Mouse (Mus musculus) lung, postnatal 0 days (tissue): Measurements from ENCODE around the gene Abhd12b. TPM values are rescaled to one million over a fixed set of nuclear protein-coding genes. Genes with fewer than 3 reads are reported as not detected.
A peak's percentile ranks its signal among the peaks of the same experiment; 100 is the strongest.
"Not testable (repeated sequence)": the region's sequence is repeated elsewhere in the genome, so short reads cannot be mapped to it uniquely, and the experiment has no call there.

Source experiments
- ATAC-seq: fragments of 200-750 bp; cut with Nextera tagmentation; 2 replicates; pipeline ENCODE4 v1.8.0; 2017; ENCODE audit warnings: moderate library complexity
- DNase-seq: peaks from one replicate; pipeline ENCODE4 v3.0.0-alpha.2; 2016; ENCODE audit warnings: low spot score
- H3K27ac ChIP-seq: fragments of 300-500 bp; sonication (generic); 2 replicates; pipeline ENCODE4 v1.5.1; 2014; ENCODE audit warnings: antibody characterized with exemption, mild to moderate bottlenecking, low read length, mixed read lengths
- H3K27me3 ChIP-seq: fragments of 300-500 bp; sonication (generic); replicated peaks from 2 replicates; pipeline ENCODE4 v1.6.1; 2014; ENCODE audit warnings: low read length, mixed read lengths; ENCODE audit not compliant: insufficient read depth
- H3K36me3 ChIP-seq: fragments of 300-500 bp; sonication (generic); 2 replicates; pipeline ENCODE4 v1.6.1; 2014; ENCODE audit warnings: low read length, mixed read lengths; ENCODE audit not compliant: insufficient read depth
- H3K4me1 ChIP-seq: fragments of 300-500 bp; sonication (generic); 2 replicates; pipeline ENCODE4 v1.6.1; 2014; ENCODE audit warnings: antibody characterized with exemption, low read depth, low read length, mixed read lengths; ENCODE audit not compliant: insufficient read depth
- H3K4me2 ChIP-seq: fragments of 300-500 bp; sonication (generic); replicated peaks from 2 replicates; pipeline ENCODE4 v1.6.1; 2014; ENCODE audit warnings: low read depth, mild to moderate bottlenecking, low read length, moderate library complexity, mixed read lengths
- H3K4me3 ChIP-seq: fragments of 300-500 bp; sonication (generic); 2 replicates; pipeline ENCODE4 v1.5.1; 2014; ENCODE audit warnings: low read depth, low read length
- H3K9ac ChIP-seq: fragments of 300-500 bp; sonication (generic); replicated peaks from 2 replicates; pipeline ENCODE4 v1.6.1; 2014; ENCODE audit warnings: low read depth, mild to moderate bottlenecking
- H3K9me3 ChIP-seq: fragments of 300-500 bp; sonication (generic); 2 replicates; pipeline ENCODE4 v1.6.1; 2016; ENCODE audit warnings: low read length, mixed read lengths
- CTCF ChIP-seq: IDR thresholded peaks from 2 replicates; pipeline ENCODE4 v1.5.1; 2016; ENCODE audit warnings: antibody characterized with exemption, mild to moderate bottlenecking
- EP300 ChIP-seq: IDR thresholded peaks from 2 replicates; pipeline ENCODE4 v1.6.1; 2016; ENCODE audit warnings: antibody characterized with exemption, mild to moderate bottlenecking, control low read depth
- WGBS: fragments of 180-500 bp; shearing (Covaris S2); extraction: QIAGEN DNeasy Blood & Tissue Kit; methylation state at CpG from one replicate; pipeline ENCODE4 v1.1.7; 2014; 5-methylcytosine and 5-hydroxymethylcytosine counted together
- polyA plus RNA-seq: library from polyadenylated mRNA; unstranded; fragments of >200 nt; fragmentation: Nextera tagmentation; extraction: Ambion mirVana; gene quantifications from 2 replicates; pipeline ENCODE4 v1.2.1, GENCODE M21; 2015

Gene Abhd12b
- polyA plus RNA-seq, 1 experiment from 2014 or later: 0.57 TPM

- no peak overlapping the region for H3K4me3 ChIP-seq
- DNase-seq (no peak), ATAC-seq (no peak)
- no peaks in the 10 kb centered on the region for H3K9me3 ChIP-seq
- WGBS: 78% methylated on average over 1 of the region's 1 CpGs
- H3K4me2 ChIP-seq: no peak overlapping the region
- H3K4me1 ChIP-seq: no peaks in the 10 kb centered on the region
- H3K27ac ChIP-seq: no peak overlapping the region
- H3K27me3 ChIP-seq: no peaks in the 10 kb centered on the region
- TF ChIP-seq EP300: no peak
- 0 out of 2 replicates have a peak, but pooled peaks have one; percentile 16 for TF ChIP-seq CTCF
- no peaks in the 10 kb centered on the region for H3K36me3 ChIP-seq
- H3K9ac ChIP-seq: no peak overlapping the region
Measured at GRCm38 (mm10) chr12:70169969-70170368, 16.0 kb downstream of the Abhd12b start.

- 97% methylated on average over 8 of the region's 8 CpGs for WGBS
Measured at GRCm38 (mm10) chr12:70183507-70183906, 29.6 kb downstream of the Abhd12b start.

GRCm38 (mm10) chr12:70184173-70184783 is 30.3 kb downstream of the Abhd12b start:
- Histone ChIP-seq H3K9ac (no peak overlapping the region), H3K9me3 (no peaks in the 10 kb centered on the region), H3K4me3 (no peak overlapping the region), H3K36me3 (no peaks in the 10 kb centered on the region), H3K4me1 (no peaks in the 10 kb centered on the region), H3K27me3 (no peaks in the 10 kb centered on the region), H3K4me2 (no peak overlapping the region), H3K27ac (no peak overlapping the region)
- TF ChIP-seq EP300 (no peak), CTCF (no peak)
- 89% methylated on average over 22 of the region's 22 CpGs for WGBS
- no peak for DNase-seq
- ATAC-seq: no peak

More at GRCm38 (mm10) chr12:70183507-70183906, 29.6 kb downstream of the Abhd12b start:
- not testable (repeated sequence) for ATAC-seq, H3K4me2 ChIP-seq, DNase-seq, H3K9me3 ChIP-seq, H3K36me3 ChIP-seq, H3K27ac ChIP-seq, H3K4me3 ChIP-seq, H3K9ac ChIP-seq, H3K27me3 ChIP-seq, H3K4me1 ChIP-seq

- Histone ChIP-seq H3K36me3 (peaks cover 13% of the 10 kb centered on the region), H3K27ac (no peak overlapping the region), H3K4me2 (peak overlapping the region; percentile 28; the same call in 1 of the 2 replicates), H3K4me3 (no peak overlapping the region), H3K9ac (no peak overlapping the region), H3K4me1 (no peaks in the 10 kb centered on the region), H3K9me3 (no peaks in the 10 kb centered on the region), H3K27me3 (no peaks in the 10 kb centered on the region)
- TF ChIP-seq EP300: no peak
- no peak for TF ChIP-seq CTCF
- ATAC-seq (no peak), DNase-seq (no peak)
- WGBS: 33% methylated on average over 19 of the region's 19 CpGs
Measured at GRCm38 (mm10) chr12:70192267-70192727, 38.4 kb downstream of the Abhd12b start.

GRCm38 (mm10) chr12:70195426-70195825 is 41.5 kb downstream of the Abhd12b start:
- H3K27me3 ChIP-seq: no peaks in the 10 kb centered on the region
- WGBS: 90% methylated on average over 6 of the region's 6 CpGs

GRCm38 (mm10) chr12:70196341-70196740 is 42.4 kb downstream of the Abhd12b start:
- H3K4me3 ChIP-seq: no peak overlapping the region
- no peak overlapping the region for H3K4me2 ChIP-seq
- WGBS: 76% methylated on average over 5 of the region's 5 CpGs
- no peaks in the 10 kb centered on the region for H3K4me1 ChIP-seq
- no peaks in the 10 kb centered on the region for H3K9me3 ChIP-seq
- H3K9ac ChIP-seq: no peak overlapping the region
- TF ChIP-seq CTCF (no peak), EP300 (no peak)
- H3K27me3 ChIP-seq: no peaks in the 10 kb centered on the region
- ATAC-seq: no peak
- peaks cover 30% of the 10 kb centered on the region for H3K36me3 ChIP-seq
- no peak overlapping the region for H3K27ac ChIP-seq
- no peak for DNase-seq

More at GRCm38 (mm10) chr12:70195426-70195825, 41.5 kb downstream of the Abhd12b start:
- TF ChIP-seq EP300 (no peak), CTCF (no peak)
- H3K36me3 ChIP-seq: peaks cover 27% of the 10 kb centered on the region
- H3K9me3 ChIP-seq: no peaks in the 10 kb centered on the region
- ATAC-seq (no peak), DNase-seq (no peak)
- H3K4me2 ChIP-seq: no peak overlapping the region
- no peak overlapping the region for H3K9ac ChIP-seq
- H3K4me1 ChIP-seq: no peaks in the 10 kb centered on the region
- H3K27ac ChIP-seq: no peak overlapping the region
- H3K4me3 ChIP-seq: no peak overlapping the region
